Mouse (Mus musculus) heart, embryonic 11.5 days (tissue): ENCODE results near the gene Ubtd1. TPM values are rescaled to one million over a fixed set of nuclear protein-coding genes. Genes with fewer than 3 reads are reported as not detected.

Source experiments
- ATAC-seq: fragments of 200-750 bp; cut with Nextera tagmentation; replicated peaks from 2 replicates; pipeline ENCODE4 v1.8.0; 2017; ENCODE audit warnings: moderate library complexity; ENCODE audit not compliant: insufficient number of reproducible peaks, low FRiP score, low TSS enrichment
- H3K27ac ChIP-seq: fragments of 300-500 bp; sonication (generic); 2 replicates; pipeline ENCODE4 v1.5.1; 2014; ENCODE audit warnings: mild to moderate bottlenecking, low read depth, low read length
- H3K27me3 ChIP-seq: fragments of 300-500 bp; sonication (generic); 2 replicates; pipeline ENCODE4 v1.6.1; 2014; ENCODE audit warnings: mild to moderate bottlenecking, low read length, mixed read lengths; ENCODE audit not compliant: control insufficient read depth, insufficient read depth
- H3K36me3 ChIP-seq: fragments of 300-500 bp; sonication (generic); 2 replicates; pipeline ENCODE4 v1.6.1; 2014; ENCODE audit warnings: mild to moderate bottlenecking, low read length, moderate library complexity, mixed read lengths; ENCODE audit not compliant: control insufficient read depth, insufficient read depth
- H3K4me1 ChIP-seq: fragments of 300-500 bp; sonication (generic); 2 replicates; pipeline ENCODE4 v1.6.1; 2014; ENCODE audit warnings: low read length; ENCODE audit not compliant: control insufficient read depth, insufficient read depth
- H3K4me2 ChIP-seq: fragments of 300-500 bp; sonication (generic); 2 replicates; pipeline ENCODE4 v1.6.1; 2014; ENCODE audit warnings: mild to moderate bottlenecking, moderate library complexity
- H3K4me3 ChIP-seq: fragments of 300-500 bp; sonication (generic); 2 replicates; pipeline ENCODE4 v1.5.1; 2014; ENCODE audit warnings: low read depth, low read length
- H3K9ac ChIP-seq: fragments of 300-500 bp; sonication (generic); 2 replicates; pipeline ENCODE4 v1.6.1; 2014; ENCODE audit warnings: mild to moderate bottlenecking, low read depth, low read length, moderate library complexity
- H3K9me3 ChIP-seq: fragments of 300-500 bp; sonication (generic); replicated peaks from 2 replicates; pipeline ENCODE4 v1.6.1; 2016; ENCODE audit warnings: low read length; ENCODE audit not compliant: control insufficient read depth
- WGBS: fragments of 180-500 bp; shearing (Covaris S2); extraction: QIAGEN DNeasy Blood & Tissue Kit; methylation state at CpG from one replicate; pipeline ENCODE4 v1.1.7; 2014; ENCODE audit not compliant: insufficient replicate concordance; 5-methylcytosine and 5-hydroxymethylcytosine counted together
- polyA plus RNA-seq: library from polyadenylated mRNA; unstranded; fragments of >200 nt; fragmentation: Nextera tagmentation; extraction: Ambion mirVana; gene quantifications from 2 replicates; pipeline ENCODE4 v1.2.1, GENCODE M21; 2014

Gene Ubtd1
- polyA plus RNA-seq, 1 experiment from 2014 or later = 9.7 TPM

DNA sequence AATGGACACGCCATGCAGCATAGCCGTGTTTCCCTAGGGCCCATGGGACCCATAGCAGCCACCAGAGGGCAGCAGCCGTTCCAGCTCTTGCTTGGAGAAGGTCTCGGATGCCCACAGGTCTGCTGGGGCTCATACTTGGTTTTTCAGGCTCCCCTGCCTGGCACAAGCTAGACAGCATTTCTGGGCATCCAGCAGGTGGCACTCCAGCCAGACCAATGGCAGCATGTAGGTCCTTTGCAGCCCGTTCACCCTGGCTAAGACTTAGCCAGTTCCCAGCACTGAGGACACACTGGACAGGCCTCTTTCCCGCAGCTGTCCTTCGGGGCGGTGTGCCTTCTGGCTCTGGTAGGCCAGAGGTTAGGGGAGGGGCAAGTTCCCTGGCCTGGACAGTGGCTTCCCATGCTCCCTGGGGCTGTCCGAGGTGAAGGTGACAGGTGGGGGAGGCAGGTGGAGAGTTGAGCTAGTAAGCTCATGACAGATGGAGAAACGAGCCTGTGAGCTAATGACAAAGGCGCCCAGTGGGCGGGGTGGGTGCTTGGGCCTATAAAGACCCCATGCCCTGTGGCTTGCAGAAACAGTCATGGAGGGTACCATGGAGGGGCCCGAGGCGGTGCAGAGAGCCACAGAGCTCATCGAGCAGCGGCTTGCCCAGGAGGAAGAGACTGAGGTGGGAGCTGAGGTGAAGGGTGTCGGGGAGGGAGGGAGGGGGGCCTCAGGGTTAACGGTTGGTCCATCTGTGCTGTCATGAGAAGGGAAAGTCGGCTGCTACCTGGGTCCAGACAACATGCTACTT lies 54.1 kb downstream of the Ubtd1 start, which contains the start of gene Ankrd2:
Gene Ankrd2 (plus strand): TSS at position 545 of the 793 bp plus-strand sequence.
- WGBS = 65% methylated on average over 19 of the region's 19 CpGs
- Histone ChIP-seq H3K9ac (no peak within 1 kb of the TSS), H3K9me3 (no peaks in the 10 kb centered on the region), H3K4me2 (no peak within 1 kb of the TSS), H3K4me1 (peaks cover 11% of the 10 kb centered on the region), H3K27ac (no peak within 1 kb of the TSS), H3K4me3 (no peak within 1 kb of the TSS), H3K36me3 (peaks cover 2% of the 10 kb centered on the region; the same call in 1 of the 2 replicates), H3K27me3 (peaks cover 6% of the 10 kb centered on the region; the same call in 1 of the 2 replicates)
- no peak; the same call in 1 of the 2 replicates for ATAC-seq

DNA sequence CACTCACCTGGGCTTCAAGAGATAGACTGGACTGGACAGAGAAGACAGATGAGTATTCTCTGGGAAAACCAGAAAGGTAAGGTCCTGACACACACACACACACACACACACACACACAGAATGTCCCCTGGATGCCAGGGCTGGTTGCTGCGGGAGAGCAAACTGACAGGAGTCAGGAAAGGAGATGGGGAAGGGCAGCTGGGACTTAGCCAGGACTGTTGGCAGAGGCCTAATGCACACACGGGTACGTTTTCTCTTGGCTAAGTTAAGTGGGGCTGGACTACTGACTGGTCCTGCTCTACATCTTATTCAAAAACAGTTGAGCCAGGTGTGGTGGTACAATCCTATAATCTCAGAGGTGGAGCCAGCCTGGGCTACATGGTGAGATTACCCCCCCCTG lies 54.8 kb downstream of the Ubtd1 start:
- H3K27me3 ChIP-seq = peaks cover 6% of the 10 kb centered on the region; the same call in 1 of the 2 replicates
- H3K4me3 ChIP-seq = no peak overlapping the region
- H3K27ac ChIP-seq = no peak overlapping the region
- ATAC-seq = no peak
- peaks cover 11% of the 10 kb centered on the region for H3K4me1 ChIP-seq
- 81% methylated on average over 3 of the region's 3 CpGs for WGBS
- no peak overlapping the region for H3K9ac ChIP-seq
- no peak overlapping the region for H3K4me2 ChIP-seq
- peaks cover 2% of the 10 kb centered on the region; the same call in 1 of the 2 replicates for H3K36me3 ChIP-seq
- no peaks in the 10 kb centered on the region for H3K9me3 ChIP-seq

DNA sequence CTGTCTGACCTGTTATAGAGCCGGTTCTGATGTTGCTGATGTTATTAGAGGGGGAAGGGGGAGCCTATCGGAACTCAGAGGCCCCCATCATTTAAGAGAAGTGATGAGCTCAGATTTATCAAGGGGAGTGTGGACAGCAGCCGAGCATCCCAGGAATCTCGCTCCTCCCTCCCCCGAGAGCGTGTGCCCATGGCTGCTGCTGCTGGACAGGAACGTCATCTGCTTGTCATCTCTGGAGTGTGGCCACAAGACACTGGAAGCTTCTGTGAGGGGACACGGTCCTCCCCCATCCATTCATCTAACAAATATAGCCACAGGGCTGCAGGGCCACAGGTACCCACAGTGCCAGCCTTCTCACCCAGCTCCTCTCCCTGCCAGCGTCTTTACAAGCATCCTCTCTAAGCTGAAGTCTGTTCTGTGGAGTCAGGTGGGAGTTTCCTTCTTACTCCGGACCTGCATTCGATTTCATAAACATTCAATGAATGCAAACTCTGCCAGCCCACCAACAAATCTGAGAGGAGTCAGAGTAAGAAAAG lies 55.7 kb downstream of the Ubtd1 start:
- peaks cover 2% of the 10 kb centered on the region; the same call in 1 of the 2 replicates for H3K36me3 ChIP-seq
- H3K27me3 ChIP-seq = peaks cover 6% of the 10 kb centered on the region; the same call in 1 of the 2 replicates
- H3K9me3 ChIP-seq = no peaks in the 10 kb centered on the region
- no peak overlapping the region for H3K9ac ChIP-seq
- 52% methylated on average over 11 of the region's 11 CpGs for WGBS
- no peak for ATAC-seq
- H3K27ac ChIP-seq = no peak overlapping the region
- H3K4me3 ChIP-seq = no peak overlapping the region
- H3K4me1 ChIP-seq = peaks cover 11% of the 10 kb centered on the region
- no peak overlapping the region for H3K4me2 ChIP-seq

DNA sequence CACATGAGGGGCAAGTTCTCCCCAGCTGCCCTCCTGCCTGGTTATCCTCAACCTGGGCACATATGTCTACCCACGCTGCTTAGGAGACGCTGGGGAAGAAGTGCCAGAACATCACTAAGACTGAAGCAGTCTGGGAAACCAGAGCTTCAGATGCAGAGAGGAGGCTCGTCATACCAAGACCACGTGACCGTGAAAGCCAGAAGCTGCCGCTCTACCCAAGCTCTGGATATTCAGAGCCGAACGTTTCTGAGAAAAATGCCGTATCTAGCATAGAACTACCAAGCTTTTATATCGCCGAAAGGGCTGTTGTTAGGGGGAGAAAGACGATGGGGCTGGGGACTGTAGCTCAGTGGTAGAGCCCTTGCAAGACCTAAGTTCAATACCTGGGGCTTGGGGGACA lies 56.7 kb downstream of the Ubtd1 start:
- Histone ChIP-seq H3K9me3 (no peaks in the 10 kb centered on the region), H3K27ac (no peak overlapping the region), H3K36me3 (peaks cover 2% of the 10 kb centered on the region; the same call in 1 of the 2 replicates), H3K4me2 (no peak overlapping the region), H3K9ac (no peak overlapping the region), H3K4me1 (peaks cover 11% of the 10 kb centered on the region), H3K27me3 (peaks cover 6% of the 10 kb centered on the region; the same call in 1 of the 2 replicates), H3K4me3 (no peak overlapping the region)
- no peak for ATAC-seq
- 86% methylated on average over 12 of the region's 12 CpGs for WGBS

DNA sequence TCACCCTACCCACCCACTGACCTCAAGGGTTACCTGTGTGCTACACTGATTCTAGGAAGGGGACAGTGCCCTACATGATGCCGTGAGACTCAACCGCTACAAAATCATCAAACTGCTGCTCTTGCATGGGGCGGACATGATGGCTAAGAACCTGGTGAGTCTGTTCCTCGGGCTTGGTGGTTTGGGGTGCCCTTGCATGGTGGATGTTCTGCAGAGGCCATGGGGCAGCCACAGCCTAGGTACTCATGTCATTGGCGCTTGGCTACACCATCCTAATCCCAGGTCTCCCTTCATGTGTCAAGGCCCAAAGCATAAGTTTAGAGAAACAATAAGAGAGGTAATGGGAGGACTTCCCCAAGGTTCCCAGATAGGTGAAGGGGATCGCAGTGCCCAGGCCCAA lies 62.4 kb downstream of the Ubtd1 start:
- no peak overlapping the region for H3K27ac ChIP-seq
- H3K36me3 ChIP-seq = no peaks in the 10 kb centered on the region
- H3K27me3 ChIP-seq = peaks cover 6% of the 10 kb centered on the region; the same call in 1 of the 2 replicates
- H3K4me1 ChIP-seq = 0 out of 2 replicates have a peak, but pooled peaks cover 4% of the 10 kb centered on the region
- H3K4me2 ChIP-seq = no peak overlapping the region
- whole genome bisulfite sequencing = 93% methylated on average over 6 of the region's 6 CpGs
- ATAC-seq = no peak
- H3K9me3 ChIP-seq = no peaks in the 10 kb centered on the region
- no peak overlapping the region for H3K9ac ChIP-seq
- no peak overlapping the region for H3K4me3 ChIP-seq

DNA sequence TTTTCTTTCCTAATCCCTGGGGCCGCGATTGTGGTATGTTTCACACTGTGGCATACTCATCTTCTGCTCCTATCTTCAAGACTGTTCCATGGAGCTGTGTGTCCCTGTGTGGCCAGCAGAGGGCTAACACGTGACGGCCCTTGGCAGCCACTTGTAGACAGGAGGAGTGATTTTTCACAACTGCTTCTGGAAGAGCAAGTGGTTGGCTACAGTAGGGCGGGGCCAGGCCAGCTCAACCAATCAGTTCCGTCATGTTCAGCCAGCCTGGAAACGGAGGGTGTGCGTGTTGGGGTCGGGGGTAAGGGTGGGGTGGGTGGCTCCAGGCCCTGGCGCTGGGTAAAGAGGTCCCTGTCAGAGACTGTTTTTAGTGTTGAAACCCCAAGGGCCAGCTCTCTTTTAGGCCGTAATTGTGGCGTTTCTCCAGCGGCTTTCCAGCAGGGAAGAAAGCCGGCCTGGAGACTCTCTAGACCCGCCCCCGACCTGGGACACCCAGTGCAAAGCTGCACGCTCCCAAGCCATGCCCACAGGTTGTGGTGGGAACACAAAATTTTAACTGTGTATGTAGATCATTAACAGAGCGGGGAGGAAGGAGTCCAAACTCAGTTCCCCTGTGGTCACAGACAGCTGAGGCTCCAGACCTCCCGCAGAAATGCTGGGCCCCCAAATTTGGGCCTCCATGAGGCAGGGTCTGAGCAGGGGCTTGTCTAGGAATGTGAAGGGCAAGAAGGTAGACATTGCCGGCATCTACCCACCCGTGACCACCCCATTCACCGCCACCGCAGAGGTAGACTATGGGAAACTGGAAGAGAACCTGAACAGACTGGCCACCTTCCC lies 63.9 kb downstream of the Ubtd1 start, which contains the start of gene Hoga1:
Gene Hoga1 (plus strand): TSS at position 342 of the 834 bp plus-strand sequence.
- peak; percentile 82 for ATAC-seq
- Histone ChIP-seq H3K27ac (no peak within 1 kb of the TSS), H3K36me3 (no peaks in the 10 kb centered on the region), H3K9me3 (no peaks in the 10 kb centered on the region), H3K4me1 (0 out of 2 replicates have a peak, but pooled peaks cover 4% of the 10 kb centered on the region), H3K4me2 (peak within 1 kb of the TSS; percentile 62), H3K4me3 (peak within 1 kb of the TSS; percentile 34), H3K27me3 (peaks cover 1% of the 10 kb centered on the region; the same call in 1 of the 2 replicates), H3K9ac (peak within 1 kb of the TSS; percentile 61; the same call in 1 of the 2 replicates)
- WGBS = 18% methylated on average over 23 of the region's 23 CpGs

DNA sequence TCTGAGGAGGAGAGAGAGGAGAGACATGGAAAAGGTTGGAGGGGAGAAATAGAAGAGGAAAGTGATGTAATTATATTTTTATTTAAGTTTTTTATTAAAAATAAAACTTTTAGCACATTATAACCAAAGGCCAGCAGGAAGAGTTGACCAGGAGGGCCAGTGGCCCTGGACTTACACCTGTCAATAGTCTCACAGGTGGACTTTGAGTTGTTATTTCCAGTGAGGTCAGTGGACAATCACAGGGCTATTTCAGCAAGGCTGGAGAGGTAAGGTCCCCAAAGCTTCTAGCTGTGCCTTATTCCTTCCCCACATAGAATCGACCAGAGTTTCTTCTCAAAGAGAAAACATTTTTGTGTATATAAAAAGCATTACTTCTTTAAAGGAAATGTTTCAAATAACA lies 68.7 kb downstream of the Ubtd1 start:
- Histone ChIP-seq H3K4me1 (0 out of 2 replicates have a peak, but pooled peaks cover 4% of the 10 kb centered on the region), H3K4me2 (no peak overlapping the region), H3K36me3 (no peaks in the 10 kb centered on the region), H3K9me3 (no peaks in the 10 kb centered on the region), H3K9ac (no peak overlapping the region), H3K27me3 (no peaks in the 10 kb centered on the region), H3K4me3 (no peak overlapping the region), H3K27ac (no peak overlapping the region)
- 71% methylated on average over 1 of the region's 1 CpGs for WGBS
- no peak for ATAC-seq

DNA sequence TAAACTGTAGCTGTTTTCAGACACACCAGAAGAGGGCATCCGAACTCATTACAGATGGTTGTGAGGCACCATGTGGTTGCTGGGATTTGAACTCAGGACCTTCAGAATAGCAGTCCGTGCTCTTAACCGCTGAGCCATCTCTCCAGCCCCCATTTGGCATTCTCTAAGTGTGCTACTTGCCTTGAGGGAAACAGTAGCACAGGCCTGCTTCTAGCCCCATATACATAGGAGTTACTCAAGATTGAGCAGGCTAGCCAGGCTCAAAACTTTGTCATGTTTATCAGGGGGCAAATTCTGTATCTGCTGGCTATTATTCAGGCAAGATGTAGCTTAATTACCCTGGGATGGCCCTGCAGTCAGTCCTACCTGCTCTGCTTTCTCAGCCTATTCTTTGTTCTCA lies 69.8 kb downstream of the Ubtd1 start:
- no peaks in the 10 kb centered on the region for H3K36me3 ChIP-seq
- H3K4me3 ChIP-seq = no peak overlapping the region
- H3K27me3 ChIP-seq = no peaks in the 10 kb centered on the region
- no peak for ATAC-seq
- no peak overlapping the region for H3K27ac ChIP-seq
- H3K9ac ChIP-seq = no peak overlapping the region
- H3K9me3 ChIP-seq = no peaks in the 10 kb centered on the region
- no peak overlapping the region for H3K4me2 ChIP-seq
- 75% methylated on average over 3 of the region's 3 CpGs for WGBS
- H3K4me1 ChIP-seq = no peaks in the 10 kb centered on the region
